Mouse (Mus musculus) myocyte (in vitro differentiated cells): ENCODE measurements around the gene Ifit1bl1. TPM values are rescaled to one million over a fixed set of nuclear protein-coding genes. Genes with fewer than 3 reads are reported as not detected.
"Not testable (repeated sequence)": the region's sequence is repeated elsewhere in the genome, so short reads cannot be mapped to it uniquely, and the experiment has no call there.

Experiments
- H3K27me3 ChIP-seq: one replicate; pipeline ENCODE4 v1.6.1; 2011; ENCODE audit not compliant: control insufficient read depth, insufficient read depth, insufficient read length
- H3K36me3 ChIP-seq: one replicate; pipeline ENCODE4 v1.6.1; 2011; ENCODE audit not compliant: control insufficient read depth, insufficient read depth
- H3K4me2 ChIP-seq: one replicate; pipeline ENCODE4 v1.6.1; 2011; ENCODE audit warnings: low read depth, control low read depth
- H3K4me3 ChIP-seq: one replicate; pipeline ENCODE4 v1.5.1; 2011; ENCODE audit warnings: mild to moderate bottlenecking, control low read depth, moderate library complexity
- H3K79me2 ChIP-seq: one replicate; pipeline ENCODE4 v1.6.1; 2011; ENCODE audit not compliant: control insufficient read depth, insufficient read depth
- H3ac ChIP-seq: one replicate; pipeline ENCODE4 v1.6.1; 2011; ENCODE audit not compliant: control insufficient read depth, insufficient read length
- CEBPB ChIP-seq: IDR thresholded peaks from 2 replicates; pipeline ENCODE4 v1.6.1; 2011; ENCODE audit warnings: mild to moderate bottlenecking, moderate library complexity; ENCODE audit not compliant: poor library complexity, insufficient read depth, severe bottlenecking
- E2F4 ChIP-seq: IDR thresholded peaks from one replicate; pipeline ENCODE4 v1.6.1; 2011; ENCODE audit warnings: mild to moderate bottlenecking, control low read depth, moderate library complexity; ENCODE audit not compliant: insufficient read depth
- MAX ChIP-seq: IDR thresholded peaks from one replicate; pipeline ENCODE4 v1.6.1; 2011; ENCODE audit warnings: low read depth, mild to moderate bottlenecking, control low read depth
- MYOD1 ChIP-seq, 3 experiments: IDR thresholded peaks; one replicate each; pipeline ENCODE4 v1.6.1; 2011; ENCODE audit warnings: control low read depth in 2 of 3, low read depth in 2 of 3, mild to moderate bottlenecking in 2 of 3, moderate library complexity in 1 of 3; ENCODE audit not compliant: insufficient read length in 2 of 3, control insufficient read depth in 1 of 3
- MYOG ChIP-seq, 3 experiments: IDR thresholded peaks; one replicate each; pipeline ENCODE4 v1.6.1; 2011; ENCODE audit warnings: control low read depth in 2 of 3, low read depth in 2 of 3, mild to moderate bottlenecking in 2 of 3; ENCODE audit not compliant: insufficient read length in 2 of 3, control insufficient read depth in 1 of 3, insufficient read depth in 1 of 3
- POLR2A ChIP-seq: IDR thresholded peaks from one replicate; pipeline ENCODE4 v1.6.1; 2011; ENCODE audit warnings: low read depth, mild to moderate bottlenecking, control low read depth, moderate library complexity; ENCODE audit not compliant: insufficient read length
- POLR2AphosphoS2 ChIP-seq: IDR thresholded peaks from one replicate; pipeline ENCODE4 v1.6.1; 2011; ENCODE audit warnings: low read depth, control low read depth; ENCODE audit not compliant: insufficient read length
- REST ChIP-seq: IDR thresholded peaks from one replicate; pipeline ENCODE4 v1.6.1; 2011; ENCODE audit warnings: mild to moderate bottlenecking, control low read depth, moderate library complexity; ENCODE audit not compliant: insufficient read depth, insufficient read length
- SRF ChIP-seq: IDR thresholded peaks from one replicate; pipeline ENCODE4 v1.6.1; 2011; ENCODE audit warnings: low read depth; ENCODE audit not compliant: control insufficient read depth, insufficient read length
- TCF12 ChIP-seq: IDR thresholded peaks from one replicate; pipeline ENCODE4 v1.6.1; 2011; ENCODE audit warnings: mild to moderate bottlenecking, control low read depth; ENCODE audit not compliant: poor library complexity, insufficient read depth, severe bottlenecking
- TCF3 ChIP-seq: IDR thresholded peaks from one replicate; pipeline ENCODE4 v1.6.1; 2011; ENCODE audit warnings: low read depth, control low read depth; ENCODE audit not compliant: insufficient read length
- USF1 ChIP-seq: IDR thresholded peaks from one replicate; pipeline ENCODE4 v1.6.1; 2011; ENCODE audit warnings: low read depth, mild to moderate bottlenecking, control low read depth, moderate library complexity
- polyA plus RNA-seq: library from polyadenylated mRNA; unstranded; fragments of >200 nt; fragmentation: generic; extraction: Trizol; gene quantifications from one replicate; pipeline ENCODE4 v1.2.1, GENCODE M21; 2012; ENCODE audit warnings: missing spikeins

Ifit1bl1 gene
- polyA plus RNA-seq: 0.05 TPM

DNA sequence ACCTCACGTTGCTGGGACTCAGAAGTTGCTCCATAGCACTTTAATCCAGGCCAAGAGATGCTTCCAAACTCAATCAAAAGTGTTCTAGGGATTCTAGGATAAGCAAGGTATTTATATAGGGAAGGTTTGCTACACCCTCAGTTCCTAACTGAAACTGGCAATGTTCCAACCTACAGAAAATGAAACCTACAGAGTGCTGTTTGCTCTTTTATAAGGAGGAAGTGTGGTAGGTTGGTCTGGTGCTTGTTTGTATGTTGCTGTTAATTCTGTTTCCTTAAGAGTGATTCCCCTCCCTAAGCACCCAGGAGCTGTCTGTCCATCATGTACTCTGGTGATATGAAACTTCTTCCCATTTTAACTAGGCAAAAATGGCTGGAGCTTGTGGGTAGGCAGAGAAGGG is at the start of gene Ifit1bl1:
Gene Ifit1bl1, minus strand, starts transcription at position 69 of the 400 bp plus-strand sequence.
- H3ac ChIP-seq, H3K27me3 ChIP-seq, H3K4me2 ChIP-seq, H3K4me3 ChIP-seq, H3K79me2 ChIP-seq, H3K36me3 ChIP-seq: not testable (repeated sequence)

DNA sequence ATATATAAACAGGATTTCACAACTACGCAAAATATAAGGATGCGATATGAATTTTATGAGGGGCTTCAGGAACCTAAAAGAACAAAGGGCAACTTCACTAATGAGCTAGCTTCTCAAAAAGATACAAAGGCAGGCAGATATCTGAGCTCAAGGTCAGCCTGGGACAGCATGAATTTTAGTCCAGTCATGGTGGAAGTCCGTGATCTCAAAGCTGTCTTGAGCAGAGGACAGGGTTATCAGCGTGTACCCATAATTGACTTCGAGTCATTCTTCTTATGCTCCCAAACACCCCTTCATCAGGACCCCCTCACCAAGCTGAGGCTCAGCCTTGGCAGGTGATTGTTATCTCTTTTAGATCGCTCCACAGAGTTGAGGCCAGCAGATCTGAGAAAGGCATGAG is 49.2 kb upstream of the Ifit1bl1 start:
- Histone ChIP-seq H3ac (no peak overlapping the region), H3K4me2 (no peak overlapping the region), H3K36me3 (no peaks in the 10 kb centered on the region), H3K27me3 (peaks cover 8% of the 10 kb centered on the region), H3K4me3 (no peak overlapping the region), H3K79me2 (no peaks in the 10 kb centered on the region)
- no peak for TF ChIP-seq POLR2A
- no peak for TF ChIP-seq E2F4
- no peak for TF ChIP-seq USF1
- no peak for TF ChIP-seq POLR2AphosphoS2
- no peak for TF ChIP-seq TCF12

DNA sequence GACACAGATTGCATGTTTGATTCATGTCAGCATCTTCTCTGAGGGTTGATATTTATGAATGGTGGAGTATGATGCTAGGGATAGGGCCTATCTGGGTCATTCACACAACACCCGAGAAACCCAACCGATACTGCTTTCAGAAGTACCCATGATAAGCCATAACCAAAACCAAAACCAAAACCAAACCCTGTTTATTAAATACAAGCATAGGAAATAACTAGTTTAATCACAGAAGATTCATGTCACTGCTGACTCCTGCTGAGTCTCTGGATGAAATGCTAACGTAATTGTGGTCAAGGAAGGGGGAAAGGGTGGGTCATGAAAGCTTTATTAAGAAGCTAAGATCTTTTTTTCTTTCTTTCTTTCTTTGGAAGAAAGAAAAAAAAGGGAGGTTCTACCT is 48.5 kb upstream of the Ifit1bl1 start:
- TF ChIP-seq USF1: no peak
- TF ChIP-seq SRF: no peak
- TF ChIP-seq TCF3: no peak
- TF ChIP-seq CEBPB: no peak
- TF ChIP-seq POLR2AphosphoS2: no peak
- TF ChIP-seq MAX: no peak
- TF ChIP-seq MYOD1 (IDR thresholded peaks at IDR 0.05; ENCODE audit: control insufficient read depth in 1 of 3, insufficient read length in 2 of 3, low read depth in 2 of 3): no peak
- TF ChIP-seq TCF12: no peak
- no peak for TF ChIP-seq E2F4
- no peak for TF ChIP-seq REST
- TF ChIP-seq MYOG (IDR thresholded peaks at IDR 0.05; ENCODE audit: control insufficient read depth in 1 of 3, insufficient read depth in 1 of 3, insufficient read length in 2 of 3, low read depth in 2 of 3): no peak
- TF ChIP-seq POLR2A: no peak
- Histone ChIP-seq H3K27me3 (peaks cover 8% of the 10 kb centered on the region), H3K36me3 (no peaks in the 10 kb centered on the region), H3K4me2 (no peak overlapping the region), H3ac (no peak overlapping the region), H3K79me2 (no peaks in the 10 kb centered on the region), H3K4me3 (no peak overlapping the region)

DNA sequence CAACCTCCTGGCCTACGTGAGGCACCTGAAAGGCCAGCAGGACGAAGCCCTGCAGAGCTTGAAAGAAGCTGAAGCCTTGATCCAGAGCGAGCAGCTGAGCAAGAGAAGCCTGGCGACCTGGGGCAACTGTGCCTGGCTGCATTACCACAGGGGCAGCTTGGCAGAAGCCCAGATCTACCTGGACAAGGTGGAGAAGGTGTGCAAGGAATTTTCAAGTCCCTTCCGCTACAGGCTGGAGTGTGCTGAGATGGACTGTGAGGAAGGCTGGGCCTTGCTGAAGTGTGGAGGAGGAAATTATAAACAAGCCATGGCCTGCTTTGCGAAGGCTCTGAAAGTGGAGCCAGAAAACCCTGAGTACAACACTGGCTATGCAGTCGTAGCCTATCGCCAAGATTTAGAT is 45.9 kb upstream of the Ifit1bl1 start:
- H3K4me3 ChIP-seq, H3ac ChIP-seq, H3K79me2 ChIP-seq, H3K36me3 ChIP-seq, H3K4me2 ChIP-seq, H3K27me3 ChIP-seq: not testable (repeated sequence)

DNA sequence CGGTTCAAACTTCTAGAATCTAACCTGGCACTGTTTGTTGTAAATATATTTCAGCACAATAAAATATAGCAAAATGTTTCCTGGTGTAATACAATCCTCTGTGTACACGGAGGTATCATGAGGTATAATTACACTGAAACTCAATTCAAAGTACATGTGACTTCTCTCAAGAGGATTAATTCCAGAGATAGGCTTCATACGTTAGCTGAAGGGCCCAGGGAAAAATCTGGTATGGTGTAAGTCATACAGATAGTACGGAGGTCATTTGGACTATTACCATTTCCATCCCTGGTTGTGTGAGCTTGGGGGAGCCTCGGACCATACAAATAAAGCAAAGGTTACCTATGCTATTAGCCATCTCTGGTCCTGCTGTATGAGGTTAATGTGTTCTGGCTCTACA is 40.9 kb upstream of the Ifit1bl1 start:
- no peaks in the 10 kb centered on the region for H3K79me2 ChIP-seq
- no peak overlapping the region for H3K4me3 ChIP-seq
- TF ChIP-seq POLR2AphosphoS2 (no peak), MAX (no peak), MYOD1 (IDR thresholded peaks at IDR 0.05; ENCODE audit: control insufficient read depth in 1 of 3, insufficient read length in 2 of 3, low read depth in 2 of 3) (no peak), MYOG (IDR thresholded peaks at IDR 0.05; ENCODE audit: control insufficient read depth in 1 of 3, insufficient read depth in 1 of 3, insufficient read length in 2 of 3, low read depth in 2 of 3) (no peak), REST (no peak), E2F4 (no peak), TCF3 (no peak), SRF (no peak)
- H3K36me3 ChIP-seq: no peaks in the 10 kb centered on the region
- peaks cover 5% of the 10 kb centered on the region for H3K27me3 ChIP-seq
- H3ac ChIP-seq: no peak overlapping the region
- H3K4me2 ChIP-seq: no peak overlapping the region

DNA sequence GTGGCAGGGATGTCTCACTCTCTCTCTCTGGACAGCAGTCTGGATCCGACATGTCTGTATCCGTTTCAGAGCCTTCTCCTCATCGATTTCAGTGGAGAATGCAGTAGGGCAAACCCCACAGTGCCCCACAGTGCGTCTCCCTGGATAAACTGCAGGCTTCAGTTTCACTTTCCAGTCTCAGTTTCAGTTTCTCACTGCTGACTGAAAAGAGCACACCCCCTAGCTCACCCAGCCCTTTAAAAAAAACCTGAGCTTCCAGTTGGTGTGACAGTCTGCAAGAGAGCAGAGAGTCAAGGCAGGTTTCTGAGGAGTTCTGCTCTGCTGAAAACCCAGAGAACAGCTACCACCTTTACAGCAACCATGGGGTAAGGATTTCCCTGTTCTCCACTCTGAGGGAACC is 38.9 kb upstream of the Ifit1bl1 start, which contains the start of the genes Ifit1bl2 and Ifit1:
Gene Ifit1bl2, minus strand, starts transcription at position 121 of the 400 bp plus-strand sequence.
Gene Ifit1, plus strand, starts transcription at position 249 of the 400 bp plus-strand sequence.
- H3K4me3 ChIP-seq: peak within 1 kb of the TSS; percentile 5
- TF ChIP-seq SRF: no peak
- TF ChIP-seq REST: no peak
- TF ChIP-seq E2F4: no peak
- TF ChIP-seq MYOG (IDR thresholded peaks at IDR 0.05; ENCODE audit: control insufficient read depth in 1 of 3, insufficient read depth in 1 of 3, insufficient read length in 2 of 3, low read depth in 2 of 3): no peak
- TF ChIP-seq TCF3: no peak
- no peak for TF ChIP-seq MYOD1 (IDR thresholded peaks at IDR 0.05; ENCODE audit: control insufficient read depth in 1 of 3, insufficient read length in 2 of 3, low read depth in 2 of 3)
- TF ChIP-seq MAX: no peak
- TF ChIP-seq POLR2A: no peak
- TF ChIP-seq USF1: no peak
- no peak for TF ChIP-seq TCF12
- no peak for TF ChIP-seq POLR2AphosphoS2
- no peak for TF ChIP-seq CEBPB

More for the DNA sequence above, 38.9 kb upstream of the Ifit1bl1 start, which contains the start of the genes Ifit1bl2 and Ifit1:
- no peaks in the 10 kb centered on the region for H3K79me2 ChIP-seq
- no peaks in the 10 kb centered on the region for H3K36me3 ChIP-seq
- peak within 1 kb of the TSS; percentile 81 for H3K4me2 ChIP-seq
- no peak within 1 kb of the TSS for H3ac ChIP-seq
- peaks cover 5% of the 10 kb centered on the region for H3K27me3 ChIP-seq
